Comparison of ENCODE assay signal across 12 mouse cellular contexts in the genomic region with DNA sequence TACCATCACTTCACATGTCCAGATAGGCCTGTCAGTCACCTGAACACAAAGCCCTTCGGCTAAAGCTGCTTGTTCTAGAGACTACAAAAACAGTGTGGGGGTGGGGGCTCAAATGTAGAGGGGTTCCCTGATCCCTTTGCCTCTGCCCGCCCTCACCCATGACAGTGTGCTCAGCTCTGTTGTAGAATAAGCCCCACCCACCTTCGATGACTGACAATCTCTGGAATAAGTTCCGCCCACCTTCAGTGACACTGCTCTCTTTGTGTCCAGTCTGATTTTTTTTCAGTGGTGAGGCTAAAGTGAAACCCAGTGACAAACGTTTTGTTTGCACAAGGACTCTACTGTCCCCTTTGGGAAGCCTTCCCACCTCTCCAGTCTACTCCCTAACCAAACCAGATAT. TPM values are rescaled to one million over a fixed set of nuclear protein-coding genes. Genes with fewer than 3 reads are reported as not detected.
DNase-seq lines count a peak whose midpoint lies in the region; ATAC-seq lines count a peak whose summit lies in the region.
"Had no signal": no experiment of that assay in that cellular context is flagged by ENCODE, and none has a peak within 500 bp of the region (broad histone marks: within the 10 kb centered on the region; RNA-seq: fewer than 3 reads in every experiment).

No protein-coding gene starts in this region.

- no peak overlapping the region for H3K4me3 ChIP-seq in forebrain, embryonic 11.5 days (ENCODE audit: low read depth, low read length)
- H3K4me3 ChIP-seq in forebrain, embryonic 16.5 days (replicated peaks; ENCODE audit: low read length), result no peak overlapping the region
- H3K4me3 ChIP-seq in megakaryocyte, embryonic 14.5 days (replicated peaks), result peak overlapping the region; percentile 33
- H3K4me3 ChIP-seq in intestine, embryonic 15.5 days (replicated peaks), result no peak overlapping the region

- H3K4me2 ChIP-seq in forebrain, embryonic 11.5 days (ENCODE audit: low read depth, low read length, severe bottlenecking), result no peak overlapping the region
- no peak overlapping the region for H3K4me2 ChIP-seq in forebrain, embryonic 16.5 days (ENCODE audit: low read length)
- H3K4me2 ChIP-seq in intestine, embryonic 15.5 days (replicated peaks), result no peak overlapping the region

- no peak overlapping the region for H3K27ac ChIP-seq in forebrain, embryonic 11.5 days (ENCODE audit: low read depth, low read length)
- H3K27ac ChIP-seq in forebrain, embryonic 16.5 days (ENCODE audit: low read length), result no peak overlapping the region
- H3K27ac ChIP-seq in intestine, embryonic 15.5 days, result no peak overlapping the region

- H3K9me3 ChIP-seq in forebrain, embryonic 11.5 days (ENCODE audit: control insufficient read depth, low read length), result no peaks in the 10 kb centered on the region
- no peaks in the 10 kb centered on the region for H3K9me3 ChIP-seq in forebrain, embryonic 16.5 days (ENCODE audit: control insufficient read depth, low read length)
- no peaks in the 10 kb centered on the region for H3K9me3 ChIP-seq in megakaryocyte, embryonic 14.5 days
- H3K9me3 ChIP-seq in intestine, embryonic 15.5 days, result no peaks in the 10 kb centered on the region

- no peak overlapping the region for H3K9ac ChIP-seq in forebrain, embryonic 11.5 days (ENCODE audit: low read length)
- H3K9ac ChIP-seq in forebrain, embryonic 16.5 days (replicated peaks; ENCODE audit: low read depth, low read length), result no peak overlapping the region
- no peak overlapping the region for H3K9ac ChIP-seq in intestine, embryonic 15.5 days

- H3K4me1 ChIP-seq in forebrain, embryonic 11.5 days (replicated peaks; ENCODE audit: control insufficient read depth, insufficient read depth, low read length), result peaks cover 2% of the 10 kb centered on the region; the same call in 1 of the 2 replicates
- H3K4me1 ChIP-seq in forebrain, embryonic 16.5 days (replicated peaks; ENCODE audit: control insufficient read depth, insufficient read depth, low read length), result peaks cover 27% of the 10 kb centered on the region
- peaks cover 38% of the 10 kb centered on the region for H3K4me1 ChIP-seq in megakaryocyte, embryonic 14.5 days
- no peaks in the 10 kb centered on the region for H3K4me1 ChIP-seq in intestine, embryonic 15.5 days (replicated peaks)

- no peaks in the 10 kb centered on the region for H3K36me3 ChIP-seq in forebrain, embryonic 11.5 days (ENCODE audit: control insufficient read depth, insufficient read depth, low read length)
- no peaks in the 10 kb centered on the region for H3K36me3 ChIP-seq in forebrain, embryonic 16.5 days (ENCODE audit: control insufficient read depth, insufficient read depth)
- H3K36me3 ChIP-seq in megakaryocyte, embryonic 14.5 days (replicated peaks; ENCODE audit: low read length), result no peaks in the 10 kb centered on the region
- no peaks in the 10 kb centered on the region for H3K36me3 ChIP-seq in intestine, embryonic 15.5 days

- DNase-seq in forebrain, embryonic 11.5 days (ENCODE audit: low spot score), result no peak
- DNase-seq in retina, postnatal 1 day, result peak; percentile 82
- no peak for DNase-seq in urinary bladder, postnatal 14 days (ENCODE audit: low spot score)
- no peak for DNase-seq in gastrocnemius, postnatal 4 days (ENCODE audit: low spot score in 2 of 2)
- DNase-seq: cerebellum, postnatal 25 days; gastrocnemius, postnatal 36 days; kidney, adult 18-20 months had no signal

- ATAC-seq in forebrain, embryonic 11.5 days (replicated peaks; ENCODE audit: low FRiP score), result peak; percentile 50; the same call in 1 of the 2 replicates
- no peak for ATAC-seq in forebrain, embryonic 16.5 days
- no peak for ATAC-seq in megakaryocyte, adult 5-6 weeks (ENCODE audit: poor library complexity, severe bottlenecking)
- ATAC-seq in intestine, embryonic 15.5 days, result peak; percentile 47; the same call in 1 of the 2 replicates

- no peaks in the 10 kb centered on the region for H3K27me3 ChIP-seq in forebrain, embryonic 11.5 days (ENCODE audit: control insufficient read depth, insufficient read depth, low read length)
- no peaks in the 10 kb centered on the region for H3K27me3 ChIP-seq in forebrain, embryonic 16.5 days (replicated peaks; ENCODE audit: control insufficient read depth, insufficient read depth, low read length)
- peaks cover 9% of the 10 kb centered on the region for H3K27me3 ChIP-seq in megakaryocyte, embryonic 14.5 days (replicated peaks)
- no peaks in the 10 kb centered on the region for H3K27me3 ChIP-seq in intestine, embryonic 15.5 days (replicated peaks)

- WGBS in forebrain, embryonic 11.5 days, result 67% methylated on average over 5 of the region's 5 CpGs
- WGBS in forebrain, embryonic 16.5 days, result 52% methylated on average over 5 of the region's 5 CpGs
- 58% methylated on average over 5 of the region's 5 CpGs for WGBS in intestine, embryonic 15.5 days

RNA-seq across cellular contexts. Expression of a gene that starts 26.1 kb away (rescaled TPM):
- polyA plus RNA-seq in forebrain, embryonic 11.5 days (2014; fragmentation: Nextera tagmentation; extraction: Ambion mirVana), result 3.6 and 4.8 TPM in 2 replicates
- 14.2 and 16.8 TPM in 2 replicates for polyA plus RNA-seq in forebrain, embryonic 16.5 days (2015; fragmentation: Nextera tagmentation; extraction: Ambion mirVana)
- not detected in 2 replicates for polyA plus RNA-seq in megakaryocyte, embryonic 14.5 days (2012; ENCODE audit: insufficient read depth, low replicate concordance)
- not detected in 2 replicates for total RNA-seq in megakaryocyte, adult 5-6 weeks (2015)
- total RNA-seq in megakaryocyte, adult 5-6 weeks (2017), result not detected in 2 replicates
- 2.6 and 2.9 TPM in 2 replicates for polyA plus RNA-seq in intestine, embryonic 15.5 days (2015; fragmentation: Nextera tagmentation; extraction: Ambion mirVana)
- total RNA-seq in gastrocnemius, postnatal 4 days (2021), result 1 to 10 TPM; 5.3 to 5.8 TPM
- total RNA-seq: liver, adult 2 months had no signal

Comparison
In these comparisons a context has a peak if more than half of its experiments do, and no peak if none do; other contexts are left out.
1. ATAC-seq: peak in forebrain, embryonic 11.5 days (single experiment) and intestine, embryonic 15.5 days (single experiment); none in forebrain, embryonic 16.5 days (single experiment) and megakaryocyte, adult 5-6 weeks (single experiment).